Mouse (Mus musculus): ENCODE results near the gene Bmp2k. TPM values are rescaled to one million over a fixed set of nuclear protein-coding genes. Genes with fewer than 3 reads are reported as not detected.

Gene Bmp2k
- polyA plus RNA-seq, 2 experiments, result 14.0 to 30.2 TPM

DNA sequence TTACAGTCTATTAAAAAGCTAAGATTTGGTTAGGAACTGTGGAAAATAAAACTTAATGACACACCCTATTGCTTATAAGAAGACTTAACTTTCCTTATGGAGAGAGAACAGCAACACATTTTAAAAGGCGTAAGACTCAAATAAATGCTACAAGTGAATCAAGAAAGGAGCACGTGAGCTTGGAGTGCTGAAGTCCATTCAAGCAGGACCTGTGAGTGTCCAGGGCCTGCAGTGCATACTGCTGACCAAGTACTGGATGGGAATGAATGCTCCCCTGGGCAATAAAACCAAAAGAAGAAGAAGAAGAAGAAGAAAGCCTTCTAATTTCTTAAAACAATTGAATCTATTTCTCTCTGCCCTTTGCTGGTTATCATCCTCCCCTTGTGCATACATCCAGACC, 32.0 kb upstream of the Bmp2k start:
- Histone ChIP-seq H3K4me2 (ENCODE audit: low read depth) (no peak overlapping the region), H3K9ac (replicated peaks) (no peak overlapping the region), H3K4me1 (replicated peaks; ENCODE audit: control insufficient read depth in 2 of 2, insufficient read depth in 2 of 2, low read length in 1 of 2) (peaks cover 13 to 31% of the 10 kb centered on the region in 2 experiments), H3K4me3 (ENCODE audit: insufficient read depth in 1 of 2, low read depth in 2 of 2, low read length in 2 of 2) (no peak overlapping the region), H3K36me3 (replicated peaks; ENCODE audit: control insufficient read depth, insufficient read depth, low read depth) (no peaks in the 10 kb centered on the region), H3K9me3 (ENCODE audit: control insufficient read depth, low read length) (no peaks in the 10 kb centered on the region), H3K27me3 (ENCODE audit: control insufficient read depth, insufficient read depth, low read length) (no peaks in the 10 kb centered on the region), H3K27ac (no peak overlapping the region)
- WGBS (ENCODE audit: insufficient replicate concordance), result 85% methylated on average over 2 of the region's 2 CpGs
- DNase-seq (ENCODE audit: low read depth in 3 of 3, low spot score in 3 of 3) (no peak), ATAC-seq (ENCODE audit: insufficient read depth) (no peak)
- no peak for TF ChIP-seq EP300 (IDR thresholded peaks at IDR 0.05; ENCODE audit: low read depth)
- TF ChIP-seq CTCF (IDR thresholded peaks at IDR 0.05; ENCODE audit: low read depth), result no peak

DNA sequence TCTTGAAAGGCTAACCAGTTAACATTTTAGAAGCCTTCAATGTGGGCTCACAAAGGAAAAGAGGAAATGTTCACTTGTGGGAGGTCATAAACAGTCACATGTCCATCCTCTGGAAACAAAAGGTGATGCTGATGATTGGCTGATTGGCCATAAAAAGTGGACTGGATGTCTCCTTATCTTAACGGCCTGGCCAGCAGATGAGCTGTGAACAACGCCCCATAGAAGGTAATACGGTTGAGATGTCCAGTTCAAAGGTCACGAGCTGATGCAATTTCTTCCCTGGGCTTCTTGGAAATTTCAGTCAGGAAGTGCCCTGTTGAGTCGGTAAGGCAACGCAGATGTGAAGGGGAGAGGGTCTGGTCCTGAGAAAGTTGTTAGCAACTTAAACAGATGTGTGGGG, 28.9 kb upstream of the Bmp2k start:
- no peak overlapping the region for H3K4me2 ChIP-seq (ENCODE audit: low read depth)
- WGBS (ENCODE audit: insufficient replicate concordance), result 18% methylated on average over 6 of the region's 6 CpGs

DNA sequence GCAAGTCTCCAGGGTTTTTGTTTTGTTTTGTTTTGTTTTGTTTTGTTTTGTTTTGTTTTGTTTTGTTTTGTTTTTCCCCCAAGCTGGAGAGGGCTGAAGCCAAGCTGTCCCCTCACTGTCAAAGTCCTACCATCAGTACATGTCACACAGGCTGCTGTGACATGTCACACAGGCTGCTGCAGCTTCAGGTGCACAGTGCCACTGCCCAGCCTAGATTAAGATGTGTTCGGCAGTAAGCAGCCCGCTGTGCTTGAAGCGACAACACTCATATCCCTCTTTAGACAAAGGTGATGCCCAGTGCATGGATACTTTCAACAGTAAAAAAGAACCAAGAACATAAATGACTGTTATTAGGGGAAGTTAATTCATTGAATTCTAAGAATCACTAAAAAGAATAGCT, 28.5 kb upstream of the Bmp2k start:
- no peak overlapping the region for H3K4me3 ChIP-seq (ENCODE audit: insufficient read depth in 1 of 2, low read depth in 2 of 2, low read length in 2 of 2)
- 70% methylated on average over 3 of the region's 3 CpGs for WGBS (ENCODE audit: insufficient replicate concordance)
- no peak overlapping the region for H3K4me2 ChIP-seq (ENCODE audit: low read depth)
- DNase-seq (ENCODE audit: low read depth in 3 of 3, low spot score in 3 of 3), result no peak
- peaks cover 24 to 38% of the 10 kb centered on the region in 2 experiments for H3K4me1 ChIP-seq (replicated peaks; ENCODE audit: control insufficient read depth in 2 of 2, insufficient read depth in 2 of 2, low read length in 1 of 2)
- H3K36me3 ChIP-seq (replicated peaks; ENCODE audit: control insufficient read depth, insufficient read depth, low read depth), result no peaks in the 10 kb centered on the region
- H3K27me3 ChIP-seq (ENCODE audit: control insufficient read depth, insufficient read depth, low read length), result no peaks in the 10 kb centered on the region
- no peaks in the 10 kb centered on the region for H3K9me3 ChIP-seq (ENCODE audit: control insufficient read depth, low read length)
- no peak for ATAC-seq (ENCODE audit: insufficient read depth)
- H3K9ac ChIP-seq (replicated peaks), result no peak overlapping the region
- no peak overlapping the region; the same call in 1 of the 2 replicates for H3K27ac ChIP-seq
- no peak for TF ChIP-seq EP300 (IDR thresholded peaks at IDR 0.05; ENCODE audit: low read depth)

More for the DNA sequence above, 28.9 kb upstream of the Bmp2k start:
- DNase-seq (ENCODE audit: low read depth in 3 of 3, low spot score in 3 of 3) (peak in 2 of 3 experiments; percentile 33 to 51), ATAC-seq (ENCODE audit: insufficient read depth) (no peak)
- no peak overlapping the region for H3K9ac ChIP-seq (replicated peaks)
- H3K4me1 ChIP-seq (replicated peaks; ENCODE audit: control insufficient read depth in 2 of 2, insufficient read depth in 2 of 2, low read length in 1 of 2), result peaks cover 20 to 35% of the 10 kb centered on the region in 2 experiments
- TF ChIP-seq EP300 (IDR thresholded peaks at IDR 0.05; ENCODE audit: low read depth), result no peak
- TF ChIP-seq CTCF (IDR thresholded peaks at IDR 0.05; ENCODE audit: low read depth), result no peak
- H3K27ac ChIP-seq, result no peak overlapping the region; the same call in 1 of the 2 replicates
- no peak overlapping the region for H3K4me3 ChIP-seq (ENCODE audit: insufficient read depth in 1 of 2, low read depth in 2 of 2, low read length in 2 of 2)
- no peaks in the 10 kb centered on the region for H3K27me3 ChIP-seq (ENCODE audit: control insufficient read depth, insufficient read depth, low read length)
- H3K36me3 ChIP-seq (replicated peaks; ENCODE audit: control insufficient read depth, insufficient read depth, low read depth), result no peaks in the 10 kb centered on the region
- H3K9me3 ChIP-seq (ENCODE audit: control insufficient read depth, low read length), result no peaks in the 10 kb centered on the region

DNA sequence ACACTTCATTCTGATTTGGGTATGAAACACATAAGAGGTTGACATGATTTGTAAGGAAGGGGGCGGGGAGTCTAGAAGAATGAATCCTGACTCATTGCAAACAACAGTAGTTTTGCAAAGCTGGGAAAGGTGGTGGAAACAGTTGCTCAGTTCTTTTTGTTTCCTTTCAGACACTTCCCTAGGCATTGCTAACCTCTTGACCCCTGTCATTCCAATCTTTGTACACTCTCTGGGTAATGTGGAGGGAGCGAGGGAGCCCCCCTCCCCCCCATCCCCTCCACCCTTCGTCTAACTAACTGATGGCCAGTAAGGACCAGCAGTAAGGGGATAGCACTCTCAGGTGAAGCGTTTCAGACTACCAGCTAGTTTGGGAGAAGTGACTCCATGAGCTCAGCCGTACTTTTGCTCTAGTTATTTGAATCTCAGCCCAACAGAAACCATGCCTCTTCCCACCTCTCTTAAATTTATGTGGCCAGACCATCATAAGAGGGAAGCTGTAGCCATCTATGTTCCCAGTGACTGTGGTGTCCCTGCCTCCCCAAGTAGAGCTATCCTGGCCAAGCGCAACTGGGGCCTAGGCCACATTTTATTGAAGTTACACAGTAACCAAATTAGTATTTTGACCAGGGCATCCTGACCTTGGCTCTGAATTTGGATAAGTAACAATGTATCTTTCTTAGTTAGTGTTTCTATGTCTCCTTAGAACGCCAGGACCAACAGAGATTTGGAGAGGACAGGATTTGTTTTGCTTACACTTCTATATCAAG, 27.6 kb upstream of the Bmp2k start:
- no peak overlapping the region for H3K9ac ChIP-seq (replicated peaks)
- H3K4me1 ChIP-seq (replicated peaks; ENCODE audit: control insufficient read depth in 2 of 2, insufficient read depth in 2 of 2, low read length in 1 of 2), result peaks cover 29 to 35% of the 10 kb centered on the region in 2 experiments
- no peak overlapping the region for H3K27ac ChIP-seq
- H3K36me3 ChIP-seq (replicated peaks; ENCODE audit: control insufficient read depth, insufficient read depth, low read depth), result no peaks in the 10 kb centered on the region
- H3K4me2 ChIP-seq (ENCODE audit: low read depth), result no peak overlapping the region
- TF ChIP-seq CTCF (IDR thresholded peaks at IDR 0.05; ENCODE audit: low read depth) (no peak), EP300 (IDR thresholded peaks at IDR 0.05; ENCODE audit: low read depth) (no peak)
- ATAC-seq (ENCODE audit: insufficient read depth) (no peak), DNase-seq (ENCODE audit: low read depth in 3 of 3, low spot score in 3 of 3) (no peak)
- no peak overlapping the region for H3K4me3 ChIP-seq (ENCODE audit: insufficient read depth in 1 of 2, low read depth in 2 of 2, low read length in 2 of 2)
- no peaks in the 10 kb centered on the region for H3K9me3 ChIP-seq (ENCODE audit: control insufficient read depth, low read length)
- no peaks in the 10 kb centered on the region for H3K27me3 ChIP-seq (ENCODE audit: control insufficient read depth, insufficient read depth, low read length)
- 68% methylated on average over 7 of the region's 7 CpGs for WGBS (ENCODE audit: insufficient replicate concordance)

DNA sequence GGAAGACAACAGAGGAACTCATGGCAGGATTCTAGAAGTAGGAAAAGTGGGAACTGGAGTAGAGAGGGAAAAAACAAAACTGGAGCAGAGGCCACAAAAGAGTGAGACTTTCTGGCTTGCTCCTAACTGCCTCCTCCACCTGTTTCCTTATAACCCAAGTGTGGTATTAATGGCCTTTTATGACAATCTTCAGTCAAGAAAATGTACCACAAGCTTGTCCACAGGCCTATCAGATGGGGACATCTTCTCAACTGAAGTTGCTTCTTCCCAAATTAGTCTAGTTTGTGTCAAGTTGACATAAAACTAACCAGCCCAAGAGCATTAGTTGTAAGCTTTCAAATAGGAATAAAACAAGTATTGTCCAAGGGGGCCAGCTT, 27.0 kb upstream of the Bmp2k start:
- Histone ChIP-seq H3K9me3 (ENCODE audit: control insufficient read depth, low read length) (no peaks in the 10 kb centered on the region), H3K36me3 (replicated peaks; ENCODE audit: control insufficient read depth, insufficient read depth, low read depth) (no peaks in the 10 kb centered on the region), H3K9ac (replicated peaks) (no peak overlapping the region), H3K27me3 (ENCODE audit: control insufficient read depth, insufficient read depth, low read length) (no peaks in the 10 kb centered on the region), H3K4me3 (ENCODE audit: insufficient read depth in 1 of 2, low read depth in 2 of 2, low read length in 2 of 2) (no peak overlapping the region), H3K27ac (no peak overlapping the region), H3K4me1 (replicated peaks; ENCODE audit: control insufficient read depth in 2 of 2, insufficient read depth in 2 of 2, low read length in 1 of 2) (peaks cover 31 to 36% of the 10 kb centered on the region in 2 experiments), H3K4me2 (ENCODE audit: low read depth) (no peak overlapping the region)
- DNase-seq (ENCODE audit: low read depth in 3 of 3, low spot score in 3 of 3) (no peak), ATAC-seq (ENCODE audit: insufficient read depth) (no peak)
- no peak for TF ChIP-seq CTCF (IDR thresholded peaks at IDR 0.05; ENCODE audit: low read depth)
- TF ChIP-seq EP300 (IDR thresholded peaks at IDR 0.05; ENCODE audit: low read depth), result no peak
